8 mouse cellular contexts compared by ENCODE assay signal in genomic region chr17:70755039-70755668, GRCm38 (mm10).
DNase-seq lines count a peak whose midpoint lies in the region; ATAC-seq and TF ChIP-seq lines count a peak whose summit lies in the region.

No protein-coding gene starts in this region.

- peak; percentile 60 for DNase-seq in CD4-positive helper T cell, adult 2 months (ENCODE audit: low read depth, low spot score)
- peak; percentile 89 for DNase-seq in brain, embryonic 14.5 days (ENCODE audit: low read depth)
- DNase-seq in forebrain, embryonic 10.5 days (ENCODE audit: extremely low spot score, low spot score), result peak; percentile 89
- peak; percentile 90 to 96 for DNase-seq in kidney, postnatal 25 days
- DNase-seq in liver, embryonic 14.5 days (ENCODE audit: low read depth in 3 of 3, low spot score in 3 of 3), result peak; percentile 20 to 30 (median 22)
- peak; percentile 92 for DNase-seq in neural tube, embryonic 10.5 days (ENCODE audit: extremely low spot score, low spot score)

- H3K36me3 ChIP-seq in forebrain, embryonic 10.5 days (replicated peaks), result no peaks in the 10 kb centered on the region
- no peaks in the 10 kb centered on the region for H3K36me3 ChIP-seq in heart, embryonic 16.5 days (ENCODE audit: control insufficient read depth, insufficient read depth)
- no peaks in the 10 kb centered on the region for H3K36me3 ChIP-seq in liver, embryonic 14.5 days (replicated peaks; ENCODE audit: control insufficient read depth, insufficient read depth, low read depth)
- no peaks in the 10 kb centered on the region for H3K36me3 ChIP-seq in stomach, embryonic 15.5 days

- peak; percentile 59; the same call in 1 of the 2 replicates for ATAC-seq in heart, embryonic 16.5 days (replicated peaks; ENCODE audit: extremely low read depth, insufficient read depth, low FRiP score)
- no peak for ATAC-seq in liver, embryonic 14.5 days (ENCODE audit: insufficient read depth)
- peak; percentile 52; the same call in 1 of the 2 replicates for ATAC-seq in stomach, embryonic 15.5 days (ENCODE audit: insufficient read depth, low FRiP score, low read depth)

- peak overlapping the region; percentile 72 for H3K9ac ChIP-seq in heart, embryonic 16.5 days (ENCODE audit: low read length)
- H3K9ac ChIP-seq in liver, embryonic 14.5 days (replicated peaks), result no peak overlapping the region
- H3K9ac ChIP-seq in stomach, embryonic 15.5 days, result 0 out of 2 replicates have a peak overlapping the region, but pooled peaks have one; percentile 24

- peak overlapping the region; percentile 52 for H3K4me3 ChIP-seq in forebrain, embryonic 10.5 days
- H3K4me3 ChIP-seq in heart, embryonic 16.5 days (ENCODE audit: low read length), result peak overlapping the region; percentile 58
- peak overlapping the region; percentile 29 to 49; a peak in 3 of 4 replicates for H3K4me3 ChIP-seq in liver, embryonic 14.5 days (ENCODE audit: insufficient read depth in 1 of 2, low read depth in 2 of 2, low read length in 2 of 2)
- H3K4me3 ChIP-seq in stomach, embryonic 15.5 days (replicated peaks), result peak overlapping the region; percentile 49

- no peak for TF ChIP-seq EP300 in liver, embryonic 14.5 days (IDR thresholded peaks at IDR 0.05; ENCODE audit: low read depth)

- no peak for TF ChIP-seq POLR2A in brain, embryonic 14.5 days (IDR thresholded peaks at IDR 0.05; ENCODE audit: borderline replicate concordance, extremely low read depth, insufficient read depth, insufficient read length, poor library complexity, severe bottlenecking)

- WGBS in forebrain, embryonic 10.5 days, result under 1% methylated on average over 22 of the region's 22 CpGs
- whole genome bisulfite sequencing in heart, embryonic 16.5 days, result under 1% methylated on average over 22 of the region's 22 CpGs
- WGBS in liver, embryonic 14.5 days (ENCODE audit: insufficient replicate concordance), result 1% methylated on average over 22 of the region's 22 CpGs
- 0% methylated on average over 22 of the region's 22 CpGs for WGBS in stomach, embryonic 15.5 days

- peaks cover 28% of the 10 kb centered on the region for H3K27me3 ChIP-seq in forebrain, embryonic 10.5 days (ENCODE audit: poor library complexity, severe bottlenecking)
- H3K27me3 ChIP-seq in heart, embryonic 16.5 days (ENCODE audit: control insufficient read depth, insufficient read depth, low read length), result peaks cover 4% of the 10 kb centered on the region; the same call in 1 of the 2 replicates
- H3K27me3 ChIP-seq in liver, embryonic 14.5 days (ENCODE audit: control insufficient read depth, insufficient read depth, low read length), result peaks cover 7% of the 10 kb centered on the region
- no peaks in the 10 kb centered on the region for H3K27me3 ChIP-seq in stomach, embryonic 15.5 days (replicated peaks)

- H3K9me3 ChIP-seq in forebrain, embryonic 10.5 days, result no peaks in the 10 kb centered on the region
- no peaks in the 10 kb centered on the region for H3K9me3 ChIP-seq in heart, embryonic 16.5 days (replicated peaks; ENCODE audit: control insufficient read depth, low read length)
- no peaks in the 10 kb centered on the region for H3K9me3 ChIP-seq in liver, embryonic 14.5 days (ENCODE audit: control insufficient read depth, low read length)
- no peaks in the 10 kb centered on the region for H3K9me3 ChIP-seq in stomach, embryonic 15.5 days

- peak overlapping the region; percentile 99 for H3K4me2 ChIP-seq in heart, embryonic 16.5 days (ENCODE audit: low read depth, low read length)
- H3K4me2 ChIP-seq in liver, embryonic 14.5 days (ENCODE audit: low read depth), result peak overlapping the region; percentile 64
- H3K4me2 ChIP-seq in stomach, embryonic 15.5 days, result peak overlapping the region; percentile 96

- TF ChIP-seq CTCF in brain, embryonic 14.5 days (IDR thresholded peaks at IDR 0.05; ENCODE audit: borderline replicate concordance, extremely low read depth, insufficient read depth, insufficient read length), result peak; percentile 95
- peak; percentile 95 for TF ChIP-seq CTCF in liver, embryonic 14.5 days (IDR thresholded peaks at IDR 0.05; ENCODE audit: low read depth)

- peak overlapping the region; percentile 85 for H3K27ac ChIP-seq in forebrain, embryonic 10.5 days
- peak overlapping the region; percentile 88 for H3K27ac ChIP-seq in heart, embryonic 16.5 days (ENCODE audit: low read length)
- no peak overlapping the region for H3K27ac ChIP-seq in liver, embryonic 14.5 days
- H3K27ac ChIP-seq in stomach, embryonic 15.5 days, result peak overlapping the region; percentile 92

- peaks cover 44% of the 10 kb centered on the region for H3K4me1 ChIP-seq in forebrain, embryonic 10.5 days
- H3K4me1 ChIP-seq in heart, embryonic 16.5 days (ENCODE audit: control insufficient read depth, insufficient read depth, low read length), result peaks cover 7% of the 10 kb centered on the region
- peaks cover 0 to 3% of the 10 kb centered on the region in 2 experiments; a peak in 1 of 4 replicates for H3K4me1 ChIP-seq in liver, embryonic 14.5 days (replicated peaks; ENCODE audit: control insufficient read depth in 2 of 2, insufficient read depth in 2 of 2, low read length in 1 of 2)
- H3K4me1 ChIP-seq in stomach, embryonic 15.5 days, result peaks cover 24% of the 10 kb centered on the region

Comparison
In these comparisons a context has a peak if more than half of its experiments do, and no peak if none do; other contexts are left out.
1. DNase-seq: peak in every context shown above with its lines; median percentile 93 in kidney, postnatal 25 days; 92 in neural tube, embryonic 10.5 days; 89 in brain, embryonic 14.5 days; 89 in forebrain, embryonic 10.5 days; 60 in CD4-positive helper T cell, adult 2 months; 22 in liver, embryonic 14.5 days.